Mouse (Mus musculus): ENCODE measurements around the gene Gapdh. TPM values are rescaled to one million over a fixed set of nuclear protein-coding genes. Genes with fewer than 3 reads are reported as not detected.
A peak's percentile ranks its signal among the peaks of the same experiment; 100 is the strongest.

Gene Gapdh
- polyA plus RNA-seq, 1 experiment from 2014 or later: 1,983 TPM

- Histone ChIP-seq H3K4me2 (replicated peaks) (no peak overlapping the region), H3K4me1 (peaks cover 15% of the 10 kb centered on the region), H3K27ac (no peak overlapping the region), H3K9ac (no peak overlapping the region), H3K36me3 (peaks cover 81% of the 10 kb centered on the region), H3K9me3 (no peaks in the 10 kb centered on the region), H3K27me3 (no peaks in the 10 kb centered on the region), H3K4me3 (no peak overlapping the region)
- no peak for ATAC-seq (ENCODE audit: low FRiP score, low read depth)
- WGBS: 90% methylated on average over 3 of the region's 3 CpGs
Measured at GRCm38 (mm10) chr6:125156491-125156890, 9.8 kb downstream of the Gapdh start.

- no peak overlapping the region for H3K4me2 ChIP-seq (replicated peaks)
- H3K27ac ChIP-seq: no peak overlapping the region
- ATAC-seq (ENCODE audit: low FRiP score, low read depth): no peak
- no peak overlapping the region for H3K4me3 ChIP-seq
- no peak overlapping the region for H3K9ac ChIP-seq
- WGBS: 91% methylated on average over 8 of the region's 8 CpGs
- peaks cover 79% of the 10 kb centered on the region for H3K36me3 ChIP-seq
- H3K27me3 ChIP-seq: no peaks in the 10 kb centered on the region
- peaks cover 7% of the 10 kb centered on the region; the same call in 1 of the 2 replicates for H3K4me1 ChIP-seq
- H3K9me3 ChIP-seq: no peaks in the 10 kb centered on the region
Measured at GRCm38 (mm10) chr6:125155262-125155661, 11.0 kb downstream of the Gapdh start.

- no peak overlapping the region for H3K27ac ChIP-seq
Measured at GRCm38 (mm10) chr6:125154550-125154949, 11.7 kb downstream of the Gapdh start.

GRCm38 (mm10) chr6:125153682-125154081 is 12.6 kb downstream of the Gapdh start:
- peaks cover 70% of the 10 kb centered on the region for H3K36me3 ChIP-seq

More at GRCm38 (mm10) chr6:125154550-125154949, 11.7 kb downstream of the Gapdh start:
- H3K9ac ChIP-seq: no peak overlapping the region
- ATAC-seq (ENCODE audit: low FRiP score, low read depth): no peak
- 0 out of 2 replicates have a peak, but pooled peaks cover 2% of the 10 kb centered on the region for H3K4me1 ChIP-seq
- H3K4me3 ChIP-seq: no peak overlapping the region
- peaks cover 76% of the 10 kb centered on the region for H3K36me3 ChIP-seq
- no peaks in the 10 kb centered on the region for H3K9me3 ChIP-seq
- no peak overlapping the region for H3K4me2 ChIP-seq (replicated peaks)
- H3K27me3 ChIP-seq: no peaks in the 10 kb centered on the region

GRCm38 (mm10) chr6:125153018-125153389 is 13.3 kb downstream of the Gapdh start:
- Histone ChIP-seq H3K9me3 (no peaks in the 10 kb centered on the region), H3K36me3 (peaks cover 66% of the 10 kb centered on the region), H3K9ac (peak overlapping the region; percentile 8; the same call in 1 of the 2 replicates), H3K4me1 (peaks cover 18% of the 10 kb centered on the region), H3K27ac (no peak overlapping the region; the same call in 1 of the 2 replicates), H3K4me3 (no peak overlapping the region), H3K4me2 (replicated peaks) (no peak overlapping the region), H3K27me3 (no peaks in the 10 kb centered on the region)
- WGBS: 81% methylated on average over 5 of the region's 5 CpGs
- no peak for ATAC-seq (ENCODE audit: low FRiP score, low read depth)

More at GRCm38 (mm10) chr6:125153682-125154081, 12.6 kb downstream of the Gapdh start:
- H3K4me2 ChIP-seq (replicated peaks): no peak overlapping the region
- H3K27me3 ChIP-seq: no peaks in the 10 kb centered on the region
- WGBS: 87% methylated on average over 4 of the region's 4 CpGs
- no peak for ATAC-seq (ENCODE audit: low FRiP score, low read depth)
- H3K4me3 ChIP-seq: no peak overlapping the region
- peaks cover 11% of the 10 kb centered on the region for H3K4me1 ChIP-seq
- H3K9ac ChIP-seq: no peak overlapping the region
- no peaks in the 10 kb centered on the region for H3K9me3 ChIP-seq
- no peak overlapping the region for H3K27ac ChIP-seq

GRCm38 (mm10) chr6:125152212-125153017 is 13.9 kb downstream of the Gapdh start:
- peaks cover 60% of the 10 kb centered on the region for H3K36me3 ChIP-seq
- ATAC-seq (ENCODE audit: low FRiP score, low read depth): no peak

GRCm38 (mm10) chr6:125149569-125149950 is 16.7 kb downstream of the Gapdh start:
- H3K9ac ChIP-seq: peak overlapping the region; percentile 40; the same call in 1 of the 2 replicates
- H3K4me3 ChIP-seq: no peak overlapping the region
- no peak for ATAC-seq (ENCODE audit: low FRiP score, low read depth)
- no peaks in the 10 kb centered on the region for H3K9me3 ChIP-seq
- H3K4me2 ChIP-seq (replicated peaks): no peak overlapping the region; the same call in 1 of the 2 replicates
- peak overlapping the region; percentile 73; the same call in 1 of the 2 replicates for H3K27ac ChIP-seq
- peaks cover 45% of the 10 kb centered on the region for H3K4me1 ChIP-seq
- H3K27me3 ChIP-seq: no peaks in the 10 kb centered on the region
- WGBS: 80% methylated on average over 7 of the region's 7 CpGs
- H3K36me3 ChIP-seq: peaks cover 42% of the 10 kb centered on the region

More at GRCm38 (mm10) chr6:125152212-125153017, 13.9 kb downstream of the Gapdh start:
- Histone ChIP-seq H3K4me3 (no peak overlapping the region), H3K27me3 (no peaks in the 10 kb centered on the region), H3K4me2 (replicated peaks) (no peak overlapping the region), H3K9me3 (no peaks in the 10 kb centered on the region), H3K9ac (peak overlapping the region; percentile 8; the same call in 1 of the 2 replicates), H3K27ac (no peak overlapping the region; the same call in 1 of the 2 replicates), H3K4me1 (peaks cover 24% of the 10 kb centered on the region)
- 82% methylated on average over 22 of the region's 22 CpGs for WGBS

GRCm38 (mm10) chr6:125148926-125149568 is 17.2 kb downstream of the Gapdh start:
- Histone ChIP-seq H3K27me3 (no peaks in the 10 kb centered on the region), H3K4me1 (peaks cover 50% of the 10 kb centered on the region), H3K4me2 (replicated peaks) (peak overlapping the region; percentile 25), H3K9me3 (no peaks in the 10 kb centered on the region), H3K27ac (peak overlapping the region; percentile 73), H3K36me3 (peaks cover 46% of the 10 kb centered on the region), H3K4me3 (0 out of 2 replicates have a peak overlapping the region, but pooled peaks have one; percentile 2), H3K9ac (peak overlapping the region; percentile 51)
- WGBS: 77% methylated on average over 16 of the region's 16 CpGs
- no peak for ATAC-seq (ENCODE audit: low FRiP score, low read depth)

- peak overlapping the region; percentile 25 for H3K4me2 ChIP-seq (replicated peaks)
- H3K27ac ChIP-seq: peak overlapping the region; percentile 73
- peak overlapping the region; percentile 51 for H3K9ac ChIP-seq
- peak overlapping the region; percentile 2; the same call in 1 of the 2 replicates for H3K4me3 ChIP-seq
- 71% methylated on average over 16 of the region's 18 CpGs for WGBS
- H3K4me1 ChIP-seq: peaks cover 50% of the 10 kb centered on the region
- H3K9me3 ChIP-seq: no peaks in the 10 kb centered on the region
- ATAC-seq (ENCODE audit: low FRiP score, low read depth): no peak
- peaks cover 42% of the 10 kb centered on the region for H3K36me3 ChIP-seq
- no peaks in the 10 kb centered on the region for H3K27me3 ChIP-seq
Measured at GRCm38 (mm10) chr6:125148251-125148925, 17.9 kb downstream of the Gapdh start.

GRCm38 (mm10) chr6:125147329-125147728 is 18.9 kb downstream of the Gapdh start:
- Histone ChIP-seq H3K9ac (peak overlapping the region; percentile 96; the same call in 1 of the 2 replicates), H3K27ac (no peak overlapping the region), H3K4me2 (replicated peaks) (peak overlapping the region; percentile 96), H3K36me3 (peaks cover 41% of the 10 kb centered on the region), H3K27me3 (no peaks in the 10 kb centered on the region), H3K4me1 (peaks cover 50% of the 10 kb centered on the region), H3K9me3 (no peaks in the 10 kb centered on the region), H3K4me3 (peak overlapping the region; percentile 82; the same call in 1 of the 2 replicates)
- ATAC-seq (ENCODE audit: low FRiP score, low read depth): peak; percentile 45
- WGBS: 55% methylated on average over 10 of the region's 10 CpGs

- Histone ChIP-seq H3K9ac (peak overlapping the region; percentile 96), H3K27me3 (no peaks in the 10 kb centered on the region), H3K9me3 (no peaks in the 10 kb centered on the region), H3K36me3 (peaks cover 41% of the 10 kb centered on the region), H3K4me1 (peaks cover 50% of the 10 kb centered on the region), H3K27ac (peak overlapping the region; percentile 94; the same call in 1 of the 2 replicates), H3K4me3 (peak overlapping the region; percentile 82), H3K4me2 (replicated peaks) (peak overlapping the region; percentile 96)
- ATAC-seq (ENCODE audit: low FRiP score, low read depth): no peak
- 88% methylated on average over 4 of the region's 4 CpGs for WGBS
Measured at GRCm38 (mm10) chr6:125146797-125147196, 19.5 kb downstream of the Gapdh start.

Data from limb, embryonic 13.5 days (tissue).